Mouse (Mus musculus): ENCODE measurements around the gene Atraid.

The Atraid gene

DNA sequence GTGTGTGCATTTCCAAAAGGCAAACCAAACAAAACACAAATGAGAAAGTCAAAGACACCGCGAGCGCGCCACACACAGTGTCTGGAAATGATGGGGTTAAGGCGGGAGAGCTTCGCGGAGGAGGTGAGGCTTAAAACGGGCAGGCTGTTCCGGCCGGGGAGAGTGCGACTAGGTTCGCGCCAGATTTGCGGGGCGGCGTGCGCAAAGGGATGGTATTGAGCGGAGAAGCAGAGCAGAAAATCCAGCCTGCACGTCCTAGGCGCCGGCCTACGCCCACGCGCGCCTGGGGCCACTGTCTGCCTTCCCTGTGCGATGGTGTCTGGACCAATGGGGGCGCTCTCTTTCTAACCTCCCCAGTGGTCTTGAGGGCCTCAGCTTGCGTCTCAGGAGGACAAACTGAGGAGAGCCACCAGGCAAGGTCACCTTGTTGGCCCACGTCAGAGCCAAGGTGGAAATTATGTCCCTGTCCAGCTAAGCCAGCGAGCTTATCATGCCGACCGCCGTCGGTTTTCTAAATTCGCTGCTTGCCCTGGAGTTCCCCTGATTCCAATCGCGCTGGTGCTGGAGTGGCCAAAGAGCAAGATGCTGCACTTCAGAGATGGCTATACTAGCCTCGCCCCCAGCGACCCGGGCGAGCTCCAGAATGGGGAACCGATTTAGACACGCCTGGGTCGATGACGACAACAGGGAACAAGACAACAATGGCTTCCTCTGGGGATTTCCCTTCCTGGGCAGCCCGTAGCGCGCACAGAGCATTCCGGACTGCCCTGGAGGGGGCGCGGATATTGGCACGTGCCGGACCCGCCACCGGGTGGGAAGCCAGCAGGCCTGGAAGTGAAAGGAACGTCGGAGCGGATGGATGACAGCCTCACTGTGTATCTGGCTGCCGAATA lies 46.9 kb downstream of the Atraid start:
- peak; percentile 72 to 75 for DNase-seq (ENCODE audit: low spot score in 2 of 2)

DNA sequence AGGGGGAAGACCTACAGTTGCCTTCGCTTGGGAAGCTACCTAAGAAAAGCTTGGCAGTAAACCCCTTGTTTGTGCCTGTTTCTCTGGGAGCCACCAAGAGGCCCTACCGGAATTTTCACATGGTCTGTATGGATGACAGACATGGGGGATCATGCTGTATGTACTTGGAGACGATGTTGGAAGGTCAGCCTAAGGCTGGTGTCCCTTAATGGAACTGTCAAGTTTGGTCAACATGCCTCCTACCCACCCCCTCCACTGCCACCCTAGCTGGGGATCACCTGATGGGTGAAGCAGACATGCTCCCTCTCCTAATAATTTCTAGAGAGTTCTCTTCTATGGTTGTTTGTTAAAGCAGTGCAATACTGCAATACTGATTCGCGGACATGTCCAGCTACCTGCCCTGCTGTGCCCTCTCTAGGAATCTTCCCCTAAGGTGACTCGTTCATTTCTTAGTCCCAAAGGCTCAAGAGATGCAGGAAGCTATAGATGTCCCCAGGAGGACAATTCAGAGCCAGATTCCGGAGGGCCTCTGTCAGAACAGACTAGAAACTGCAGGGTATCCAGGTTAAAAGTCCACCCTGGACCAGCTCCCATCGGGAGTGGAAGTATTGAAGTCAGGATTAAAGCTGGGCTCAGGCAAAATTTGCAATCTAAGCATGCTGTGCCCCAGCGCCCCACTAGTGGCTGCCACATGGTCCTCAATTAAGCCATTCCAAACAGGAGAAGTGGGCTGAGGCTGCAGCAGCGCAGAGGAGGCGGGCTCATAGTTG lies 47.8 kb downstream of the Atraid start:
- no peak for DNase-seq (ENCODE audit: low spot score in 2 of 2)

Data from heart, adult 9 months (tissue).